Mouse (Mus musculus): ENCODE measurements around the gene Rundc3b.

Rundc3b gene

DNA sequence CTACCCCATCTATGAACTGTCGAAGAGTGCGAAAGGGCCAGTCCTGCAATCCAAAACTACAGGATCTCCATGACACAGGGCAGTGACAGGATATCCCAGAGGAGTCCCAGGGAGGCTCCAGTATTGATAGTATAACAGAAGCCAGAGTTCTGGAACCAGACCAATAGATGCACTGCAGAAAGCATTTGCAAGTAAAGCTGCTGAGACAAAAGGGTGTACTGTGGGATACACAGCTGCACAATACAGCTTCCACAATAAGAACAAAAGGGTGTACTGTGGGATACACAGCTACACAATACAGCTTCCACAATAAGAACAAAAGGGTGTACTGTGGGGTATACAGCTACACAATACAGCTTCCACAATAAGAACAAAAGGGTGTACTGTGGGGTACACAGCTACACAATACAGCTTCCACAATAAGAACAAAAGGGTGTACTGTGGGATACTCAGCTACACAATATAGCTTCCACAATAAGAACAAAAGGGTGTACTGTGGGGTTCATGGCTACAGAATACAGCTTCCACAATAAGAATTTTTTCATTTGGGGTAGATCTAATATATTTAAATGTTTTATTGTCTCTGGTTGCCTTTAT is 134.0 kb downstream of the Rundc3b start:
- no peak for DNase-seq (ENCODE audit: low read depth, low spot score)

DNA sequence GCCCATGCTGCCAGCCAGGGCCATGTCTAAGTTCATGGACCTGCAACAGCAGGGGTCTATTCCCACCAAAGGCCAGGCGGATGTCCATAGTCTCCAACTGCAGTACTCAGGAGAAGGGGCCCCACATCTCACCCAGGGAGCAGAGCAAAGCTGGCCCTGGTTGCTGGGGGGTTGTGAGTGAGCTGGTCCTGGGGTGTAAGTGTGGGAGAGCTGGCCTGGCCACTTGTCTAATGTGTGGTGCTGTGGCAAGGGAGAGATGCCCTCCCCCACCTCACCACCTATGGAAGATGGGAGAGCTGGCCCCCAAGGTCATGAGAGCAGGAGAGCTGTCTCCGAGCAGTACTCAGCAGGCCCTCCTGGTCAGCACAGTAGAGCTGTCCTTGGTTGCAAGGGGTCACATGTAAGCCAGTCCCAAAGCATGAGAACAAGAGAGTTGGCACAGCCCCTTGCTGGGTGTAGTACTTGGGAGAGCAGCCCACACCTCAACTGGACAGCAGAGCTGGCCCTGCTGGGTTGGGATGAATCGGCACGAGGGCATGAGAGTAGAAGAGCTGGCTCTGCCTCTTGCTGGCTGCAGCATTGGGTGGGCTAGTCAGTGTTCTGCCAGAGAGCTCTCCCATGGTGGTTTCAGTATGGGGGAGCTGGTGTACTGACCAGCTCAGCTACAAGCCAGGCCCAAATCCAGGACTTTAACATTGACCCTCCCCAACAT is 134.6 kb downstream of the Rundc3b start:
- no peak for DNase-seq (ENCODE audit: low read depth, low spot score)

- no peak for DNase-seq (ENCODE audit: low read depth, low spot score)
Observed at GRCm38 (mm10) chr5:8456561-8456960, 166.2 kb downstream of the Rundc3b start.

GRCm38 (mm10) chr5:8455565-8455964 is 167.2 kb downstream of the Rundc3b start:
- DNase-seq (ENCODE audit: low read depth, low spot score) = no peak

All from forelimb bud, embryonic 11.5 days (tissue).